Mouse (Mus musculus): Measurements from ENCODE around the gene Tm9sf2. TPM values are rescaled to one million over a fixed set of nuclear protein-coding genes. Genes with fewer than 3 reads are reported as not detected.

Gene Tm9sf2
- 115 and 184 TPM in 2 replicates for polyA plus RNA-seq (2015; fragmentation: Nextera tagmentation; extraction: Ambion mirVana)

GRCm38 (mm10) chr14:122106822-122107468, at the start of gene Tm9sf2:
Gene Tm9sf2 (plus strand): TSS chr14:122107038.

GRCm38 (mm10) chr14:122181078-122181814, 74.4 kb downstream of the Tm9sf2 start, which contains the start of gene Clybl:
Gene Clybl (plus strand): TSS chr14:122181704.

Other genes starting within 250 kb of the Tm9sf2 start
- gene Ubac2, start 228.4 kb upstream of the Tm9sf2 start, polyA plus RNA-seq (2015; fragmentation: Nextera tagmentation; extraction: Ambion mirVana), result 28.0 and 39.9 TPM in 2 replicates
- gene Gpr18, start 191.3 kb upstream of the Tm9sf2 start, polyA plus RNA-seq (2015; fragmentation: Nextera tagmentation; extraction: Ambion mirVana), result 0.23 TPM in 1 of 2 replicates, not detected in the other
- gene Gpr183, start 141.8 kb upstream of the Tm9sf2 start, polyA plus RNA-seq (2015; fragmentation: Nextera tagmentation; extraction: Ambion mirVana), result 0.85 and 1.1 TPM in 2 replicates
- not detected in 2 replicates for gene Timm8a2, start 72.4 kb upstream of the Tm9sf2 start, polyA plus RNA-seq (2015; fragmentation: Nextera tagmentation; extraction: Ambion mirVana)
- gene Clybl, start 74.7 kb downstream of the Tm9sf2 start, polyA plus RNA-seq (2015; fragmentation: Nextera tagmentation; extraction: Ambion mirVana), result 26.7 and 37.8 TPM in 2 replicates

Data from adrenal gland, postnatal 0 days (tissue).